Mouse (Mus musculus) spleen, adult 2 months (tissue): ENCODE results near the gene Zfp706.

Source experiments
- CTCF ChIP-seq: fragments of 200-500 bp; IDR thresholded peaks from 2 replicates; pipeline ENCODE4 v1.5.1; 2011; ENCODE audit warnings: mild to moderate bottlenecking, inconsistent platforms; ENCODE audit not compliant: insufficient read depth, insufficient read length, insufficient replicate concordance; ENCODE audit errors: extremely low read depth
- POLR2A ChIP-seq: fragments of 200-500 bp; IDR thresholded peaks from 2 replicates; pipeline ENCODE4 v1.6.1; 2011; ENCODE audit warnings: low read depth, low read length, inconsistent platforms

DNA sequence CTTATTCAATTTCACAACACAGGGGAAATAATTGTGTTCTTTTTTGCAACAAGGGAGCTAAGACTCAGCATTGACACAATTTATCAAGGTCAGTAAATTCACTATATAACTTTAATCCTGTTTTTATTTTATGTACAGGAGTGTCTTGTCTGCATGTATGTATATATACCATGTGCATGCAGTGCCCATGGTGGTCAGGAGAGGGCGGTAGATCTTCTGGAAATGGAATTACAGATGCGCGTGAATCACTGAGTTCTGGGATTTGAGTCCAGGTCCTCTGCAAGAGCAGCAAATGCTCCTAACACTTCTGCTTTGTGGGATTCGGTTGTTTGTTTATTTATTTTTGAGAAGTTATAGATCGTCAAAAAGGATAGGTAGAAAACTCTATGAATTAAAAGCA, 37.8 kb downstream of the Zfp706 start:
- TF ChIP-seq CTCF (no peak), POLR2A (no peak)
